Mouse (Mus musculus) adrenal gland, postnatal 25 days (tissue): ENCODE results near the gene Zfp287. TPM values are rescaled to one million over a fixed set of nuclear protein-coding genes. Genes with fewer than 3 reads are reported as not detected.

Experiments
- DNase-seq: peaks from one replicate; pipeline ENCODE4 v3.0.0; 2021; ENCODE audit warnings: mixed read lengths
- total RNA-seq: library from RNA; stranded (reverse); gene quantifications from 2 replicates; pipeline ENCODE4 v1.2.3, GENCODE M21; 2021

The Zfp287 gene
- total RNA-seq, 1 experiment from 2014 or later: 5.4 TPM

DNA sequence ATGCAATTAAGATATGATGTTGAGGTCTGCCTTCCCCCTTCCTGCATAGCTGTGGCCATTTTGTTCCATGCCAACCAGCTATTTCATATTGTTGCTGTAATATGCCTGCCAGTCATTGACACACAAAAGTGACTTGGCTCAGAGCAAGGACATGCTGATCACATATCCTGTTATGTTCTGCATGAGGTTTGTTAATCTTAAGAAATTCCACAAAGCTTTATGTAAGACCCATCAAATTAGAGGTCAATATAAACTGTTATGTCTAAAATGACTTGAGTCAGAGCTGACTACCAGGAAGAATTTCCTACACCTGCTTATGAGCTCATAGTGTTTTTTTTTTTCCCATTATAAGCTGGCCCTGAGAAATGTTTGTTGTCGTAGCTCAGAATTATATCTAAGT is 30.5 kb downstream of the Zfp287 start:
- no peak for DNase-seq

DNA sequence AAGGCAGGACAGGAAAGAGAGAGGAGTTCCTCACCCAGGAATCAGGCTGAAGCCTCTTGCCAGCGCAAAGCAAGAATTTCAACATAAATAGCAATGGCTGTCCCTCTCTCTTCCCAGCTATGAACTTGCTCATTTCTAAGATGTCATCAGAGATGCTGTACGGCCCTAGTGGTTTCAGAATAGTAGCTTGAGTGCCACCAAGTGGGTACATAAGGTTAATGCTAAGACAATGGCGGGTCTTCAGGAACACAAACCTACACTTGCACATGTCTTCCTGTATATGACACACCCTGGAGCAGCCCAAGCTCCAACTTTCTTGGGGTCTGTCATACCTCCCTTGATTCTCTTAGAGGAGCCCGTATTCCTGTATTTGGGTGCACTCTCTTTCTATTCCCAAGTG is 32.0 kb downstream of the Zfp287 start:
- no peak for DNase-seq

DNA sequence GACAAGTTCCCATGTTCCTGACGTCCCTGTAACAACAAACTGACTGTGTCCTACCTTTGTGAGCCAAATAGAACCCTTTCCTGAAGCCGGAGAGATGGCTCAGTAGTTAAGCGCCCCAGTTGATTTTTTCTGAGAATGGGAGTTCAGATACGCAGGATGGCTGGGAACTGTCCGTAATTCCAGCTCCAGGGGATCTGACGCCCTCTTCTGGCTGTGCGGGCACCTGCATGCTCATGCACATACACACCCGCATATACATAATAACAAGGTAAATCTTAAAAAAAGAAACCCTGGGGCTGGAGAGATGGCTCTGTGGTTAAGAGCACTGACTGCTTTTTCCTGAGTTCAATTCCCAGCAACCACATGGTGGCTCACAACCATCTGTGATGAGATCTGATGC is 36.6 kb downstream of the Zfp287 start:
- no peak for DNase-seq

DNA sequence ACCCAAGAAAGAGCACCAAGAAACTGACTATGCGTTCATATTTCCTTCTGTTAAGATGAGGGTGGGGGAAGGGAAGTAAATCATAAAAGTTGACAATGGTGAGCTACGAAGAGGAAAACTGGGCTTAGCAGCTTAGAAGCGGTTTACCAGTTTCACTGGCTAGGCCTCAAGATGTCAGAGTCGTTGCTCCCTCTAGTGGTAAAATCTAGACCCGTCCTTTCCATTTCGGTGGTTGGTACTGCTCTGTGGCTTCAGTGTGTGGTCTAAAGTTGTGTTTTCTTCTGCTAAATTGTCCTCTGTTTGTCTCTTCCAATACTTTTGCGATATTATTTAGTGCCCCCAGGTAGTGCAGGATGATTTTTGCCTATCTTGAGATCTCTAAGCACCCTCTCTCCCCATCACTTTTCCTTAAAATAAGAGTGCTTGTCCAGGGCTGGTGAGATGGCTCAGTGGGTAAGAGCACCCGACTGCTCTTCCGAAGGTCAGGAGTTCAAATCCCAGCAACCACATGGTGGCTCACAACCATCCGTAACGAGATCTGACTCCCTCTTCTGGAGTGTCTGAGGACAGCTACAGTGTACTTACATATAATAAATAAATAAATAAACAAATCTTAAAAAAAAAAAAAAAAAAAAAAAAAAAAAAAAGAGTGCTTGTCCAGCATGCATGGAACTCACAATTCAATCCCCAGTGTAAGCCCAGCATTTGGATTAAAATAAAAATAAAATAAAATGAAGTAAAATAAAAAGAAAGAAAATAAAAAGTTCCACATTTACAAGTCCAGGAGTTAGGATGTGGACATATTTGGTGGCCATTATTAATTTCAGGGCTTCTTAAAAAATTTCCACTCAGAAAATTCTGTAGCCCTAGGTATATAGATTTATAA is 38.2 kb downstream of the Zfp287 start:
- no peak for DNase-seq

DNA sequence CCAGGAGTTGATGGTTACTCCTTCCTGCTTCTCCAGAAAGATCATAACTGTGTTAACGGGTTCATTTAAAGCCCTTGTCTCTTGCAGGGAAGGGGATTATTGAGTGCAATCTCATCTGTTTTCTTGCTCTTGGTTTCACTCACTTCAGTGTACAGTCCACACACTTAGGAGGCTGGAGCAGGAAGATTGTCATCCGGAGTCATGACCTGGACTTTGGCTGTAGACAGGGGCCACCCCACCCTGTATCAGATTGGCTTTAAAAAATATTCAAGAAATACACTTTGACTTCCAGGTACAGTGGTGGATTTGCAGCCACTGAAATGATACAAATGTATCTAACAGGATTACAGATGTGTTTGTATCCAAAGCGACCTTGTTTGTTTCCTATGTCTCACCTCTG is 40.1 kb downstream of the Zfp287 start:
- no peak for DNase-seq

DNA sequence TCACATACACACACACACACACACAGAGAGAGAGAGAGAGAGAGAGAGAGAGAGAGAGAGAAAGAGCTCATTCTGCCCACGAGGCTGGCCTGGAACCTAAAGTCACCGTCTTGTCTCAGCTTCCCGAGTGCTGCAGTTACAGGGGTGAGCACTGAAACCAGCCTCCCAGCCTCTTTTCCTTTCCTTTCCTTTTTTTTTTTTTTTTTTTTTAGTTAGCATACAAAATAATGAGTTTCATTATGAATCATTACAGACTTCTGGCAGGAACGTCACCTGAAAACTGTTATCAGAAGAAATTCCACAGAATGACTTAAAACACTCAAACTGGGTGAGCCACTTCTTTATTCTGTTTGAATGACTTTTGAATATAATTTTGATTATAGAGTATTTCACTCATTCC is 51.8 kb downstream of the Zfp287 start:
- no peak for DNase-seq

DNA sequence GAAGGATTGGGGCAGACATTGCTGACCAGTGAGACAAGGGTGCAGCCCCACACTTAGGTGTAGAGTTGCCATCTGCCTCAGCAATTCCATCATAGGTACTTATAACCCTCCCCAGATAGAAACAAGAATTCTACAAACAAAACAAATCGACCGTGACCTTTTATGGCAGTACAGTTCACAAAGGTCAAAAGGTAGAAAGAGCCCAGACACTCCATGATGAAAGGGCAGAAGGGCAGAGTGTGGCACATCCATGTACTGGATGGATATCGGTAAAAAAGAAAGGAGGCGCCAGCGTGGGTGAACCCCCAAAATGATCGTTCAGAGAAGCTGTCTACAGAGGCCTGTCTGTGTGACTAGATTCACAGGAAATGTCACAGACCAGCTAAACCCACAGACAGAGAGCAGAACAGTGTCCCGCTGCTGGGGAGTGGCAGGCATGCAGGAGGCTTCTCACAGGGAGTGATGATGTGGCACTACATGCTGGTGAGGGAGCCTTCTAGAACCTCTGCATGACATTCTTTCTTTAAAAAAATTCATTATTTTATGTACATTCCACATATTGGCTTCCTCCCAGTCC is 52.8 kb downstream of the Zfp287 start:
- no peak for DNase-seq

DNA sequence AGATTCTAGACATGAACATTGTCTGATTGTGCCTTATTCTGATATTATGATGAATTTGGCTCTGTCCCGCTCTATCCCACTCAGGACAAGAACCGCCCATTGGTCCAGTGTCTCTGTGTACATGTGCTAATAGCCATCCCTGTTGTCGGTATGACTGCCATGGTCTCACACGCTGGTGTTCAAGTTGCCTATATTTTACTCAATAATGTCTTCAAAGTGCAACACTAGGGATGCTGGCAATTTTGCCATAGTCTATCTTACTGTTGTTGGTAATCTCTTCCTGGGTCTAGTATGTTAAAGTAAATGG is 55.5 kb downstream of the Zfp287 start:
- DNase-seq: no peak

DNA sequence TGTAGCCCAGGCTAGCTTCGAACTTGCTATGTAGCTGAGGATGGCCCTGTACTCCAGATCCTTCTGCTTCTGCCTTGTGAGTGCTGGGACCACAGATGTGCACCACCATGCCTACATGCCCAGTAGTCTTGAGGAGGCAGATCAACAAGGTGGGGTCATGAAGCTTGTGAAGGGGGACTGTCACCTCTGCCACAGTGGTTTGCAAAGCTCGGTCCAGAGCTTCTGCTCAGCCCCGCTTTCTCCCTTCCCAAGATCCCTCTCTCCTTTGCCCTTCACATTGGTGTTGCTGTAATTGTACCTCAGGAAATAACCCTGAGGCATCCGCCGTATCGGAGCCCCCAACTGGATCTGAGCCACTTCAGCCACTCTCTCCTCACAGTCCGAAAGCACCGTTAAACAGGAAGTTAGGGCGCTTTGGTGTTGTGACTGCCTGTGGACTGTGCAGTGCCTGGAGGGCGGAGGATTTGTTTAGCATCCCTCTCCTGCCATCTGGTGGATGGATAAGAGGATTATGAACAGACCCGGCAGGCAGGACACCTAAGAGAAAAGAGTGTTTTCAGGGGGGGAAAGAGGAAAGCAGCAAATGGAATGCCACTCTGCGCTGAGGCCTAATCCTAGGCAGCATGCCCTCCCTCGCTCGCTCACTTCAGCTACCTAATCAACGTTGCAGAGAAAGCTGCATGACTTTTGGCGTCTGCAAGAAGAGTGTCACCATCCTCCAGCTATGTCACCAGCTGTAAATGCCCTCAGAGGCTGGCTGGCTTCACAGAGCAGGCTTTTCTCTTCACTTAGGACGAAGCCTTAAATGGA is 56.0 kb downstream of the Zfp287 start:
- peak; percentile 50 for DNase-seq

DNA sequence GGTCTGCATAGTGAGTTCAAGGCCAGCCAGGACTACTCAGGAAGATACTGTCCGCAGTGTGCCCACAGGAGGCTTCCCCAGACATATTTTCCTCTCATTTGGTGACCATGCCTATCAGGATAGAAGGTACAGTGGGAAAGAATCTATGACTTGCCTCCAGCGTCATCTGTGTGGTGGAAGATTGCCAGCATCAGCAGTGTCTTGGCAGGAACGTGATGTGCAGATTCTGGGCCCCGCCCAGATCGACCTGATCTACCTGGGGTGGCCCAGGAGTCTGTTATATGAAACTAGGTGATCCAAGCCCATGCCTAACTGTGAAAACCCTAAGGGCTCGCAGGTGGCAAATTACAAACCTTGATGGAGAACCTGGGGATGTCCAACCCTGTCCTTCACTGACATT is 61.7 kb downstream of the Zfp287 start:
- no peak for DNase-seq

DNA sequence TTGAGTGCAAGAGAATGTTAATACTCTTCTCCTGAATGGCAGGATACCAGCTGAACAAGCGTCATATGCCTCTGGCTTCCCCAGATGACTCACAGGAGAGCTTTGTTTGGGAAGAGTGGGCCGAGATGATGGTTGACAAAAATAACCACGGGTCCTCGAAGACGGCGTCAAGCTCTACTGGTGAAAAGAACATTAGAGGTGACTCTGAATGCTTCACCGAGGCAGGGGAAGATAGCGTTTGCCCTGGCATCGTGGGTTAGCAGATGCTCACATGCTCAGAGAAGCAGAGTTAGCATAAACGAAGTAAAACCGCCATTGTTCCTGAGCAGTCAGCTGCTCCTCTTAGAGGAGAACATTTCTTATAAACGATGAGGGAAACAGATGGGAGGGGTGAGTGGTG is 62.2 kb downstream of the Zfp287 start:
- DNase-seq: no peak

DNA sequence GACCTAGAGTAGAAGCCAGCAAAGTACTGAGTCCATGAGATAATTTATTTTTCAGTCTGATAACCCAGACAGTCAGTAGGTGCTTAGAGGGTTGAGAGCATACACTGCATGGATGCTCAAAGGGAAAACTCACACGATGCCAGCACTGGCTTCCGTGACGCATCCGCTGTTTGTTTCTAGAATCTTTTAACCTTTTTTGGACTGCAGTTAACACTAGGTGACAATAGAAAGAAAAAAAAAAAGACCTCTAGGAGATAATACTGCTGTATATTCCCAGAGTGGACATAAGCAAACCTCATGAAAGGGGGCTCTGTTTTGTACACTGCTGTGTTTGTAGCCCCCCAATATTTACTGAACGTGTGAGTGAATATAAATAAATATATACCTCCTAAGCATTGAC is 62.7 kb downstream of the Zfp287 start:
- no peak for DNase-seq

DNA sequence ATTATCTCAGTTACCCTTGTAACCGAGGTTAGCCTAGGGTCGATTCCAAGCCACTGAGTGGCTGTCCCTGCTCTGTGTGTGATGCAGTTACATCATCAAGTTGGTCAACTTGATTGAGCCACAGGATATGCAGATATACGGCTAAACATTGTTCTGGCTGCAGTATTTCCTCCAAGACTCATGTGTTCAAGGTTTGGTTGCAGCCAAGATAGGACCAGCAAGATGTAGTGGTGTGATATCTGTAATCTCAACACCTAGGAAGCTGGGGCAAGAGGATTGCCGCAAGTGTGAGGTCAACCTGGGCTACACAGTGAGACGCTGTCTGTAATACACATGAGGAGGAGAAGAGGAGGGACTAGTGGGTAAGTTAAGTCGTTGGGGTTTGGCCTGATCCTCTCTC is 67.5 kb downstream of the Zfp287 start:
- no peak for DNase-seq

DNA sequence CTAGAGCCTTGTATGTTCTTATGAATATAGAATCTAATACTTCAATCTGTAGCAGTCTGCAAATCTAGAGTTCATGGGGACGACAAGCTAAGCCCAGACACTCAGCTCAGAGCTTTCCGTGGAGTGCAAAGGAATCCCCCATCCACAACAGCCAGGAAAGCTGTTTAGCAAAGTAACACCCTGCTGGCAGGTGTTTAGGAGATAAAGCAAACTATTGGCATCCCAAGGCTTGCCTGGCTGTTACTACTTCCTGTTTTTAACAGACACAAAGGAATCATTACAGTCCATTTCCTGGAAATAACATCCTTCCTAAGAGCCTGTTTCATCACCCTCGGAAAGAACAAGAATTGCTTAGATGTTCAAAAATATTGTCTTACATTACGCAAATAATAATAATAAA is 70.8 kb downstream of the Zfp287 start:
- no peak for DNase-seq

DNA sequence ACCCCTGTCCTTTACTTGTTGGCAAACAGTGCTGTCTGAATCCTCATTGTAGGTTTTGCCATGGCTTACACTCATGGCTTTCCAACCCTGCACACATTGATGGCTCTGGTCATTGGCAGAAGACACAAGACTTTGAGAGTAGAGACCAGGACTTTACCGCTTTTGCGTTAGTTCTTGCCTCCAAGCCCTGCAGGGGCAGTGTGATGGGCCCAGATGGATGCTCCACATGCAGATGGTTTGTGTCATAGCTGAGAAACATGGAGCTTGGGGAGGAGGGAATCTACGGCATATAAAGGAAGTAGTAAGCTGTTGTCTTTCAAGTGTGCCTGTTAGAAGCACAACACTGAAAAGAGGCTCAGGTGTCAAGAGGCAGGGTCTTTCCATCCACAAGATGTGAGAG is 79.6 kb downstream of the Zfp287 start:
- no peak for DNase-seq

DNA sequence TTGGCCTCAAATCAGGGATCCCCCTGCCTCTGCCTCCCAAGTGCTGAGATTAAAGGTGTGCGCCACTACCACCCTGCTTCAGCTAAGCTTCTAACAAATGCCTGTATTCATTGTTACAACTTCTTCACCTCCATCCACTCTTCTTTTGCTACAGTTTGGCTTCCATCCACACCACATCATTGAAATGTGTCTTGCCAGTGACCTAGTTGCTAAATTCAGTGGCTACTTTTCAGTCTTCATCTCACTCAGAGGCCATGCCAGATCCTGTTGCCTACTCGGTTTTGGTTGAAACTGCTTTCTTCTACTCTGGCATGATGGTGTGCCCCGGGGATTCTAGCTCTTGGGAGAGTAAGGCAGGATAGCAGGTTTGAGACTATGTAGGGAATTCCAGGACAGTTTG is 80.1 kb downstream of the Zfp287 start:
- DNase-seq: no peak

Other genes with a start within 250 kb of the Zfp287 start
- 40.0 and 44.4 TPM in 2 replicates for gene Cenpv, start 192.6 kb downstream of the Zfp287 start, total RNA-seq
- 1,162 and 1,405 TPM in 2 replicates for gene Ubb, start 180.7 kb downstream of the Zfp287 start, total RNA-seq
- gene Trpv2, start 157.4 kb downstream of the Zfp287 start, total RNA-seq: 1.6 and 1.9 TPM in 2 replicates
- 37.2 and 44.9 TPM in 2 replicates for gene Lrrc75a, start 83.4 kb downstream of the Zfp287 start, total RNA-seq
- 35.7 and 49.0 TPM in 2 replicates for gene Mmgt2, start 83.2 kb downstream of the Zfp287 start, total RNA-seq
- gene Gm10428, start 21.2 kb upstream of the Zfp287 start, total RNA-seq: not detected in 2 replicates
- 2.1 and 2.5 TPM in 2 replicates for gene Zfp286, start 57.6 kb upstream of the Zfp287 start, total RNA-seq
- gene Trim16, start 88.3 kb upstream of the Zfp287 start, total RNA-seq: 5.9 and 6.4 TPM in 2 replicates
- gene Fbxw10, start 115.2 kb upstream of the Zfp287 start, total RNA-seq: 1.1 and 2.4 TPM in 2 replicates
- 31.4 and 58.5 TPM in 2 replicates for gene Tvp23b, start 147.6 kb upstream of the Zfp287 start, total RNA-seq
- gene Cdrt4, start 219.3 kb upstream of the Zfp287 start, total RNA-seq: not detected in 2 replicates